Mouse (Mus musculus): Measurements from ENCODE around the gene Znhit2. TPM values are rescaled to one million over a fixed set of nuclear protein-coding genes. Genes with fewer than 3 reads are reported as not detected.

Gene Znhit2
- polyA plus RNA-seq (2016; fragmentation: Nextera tagmentation; extraction: Ambion mirVana), result 33.1 and 39.0 TPM in 2 replicates

DNA sequence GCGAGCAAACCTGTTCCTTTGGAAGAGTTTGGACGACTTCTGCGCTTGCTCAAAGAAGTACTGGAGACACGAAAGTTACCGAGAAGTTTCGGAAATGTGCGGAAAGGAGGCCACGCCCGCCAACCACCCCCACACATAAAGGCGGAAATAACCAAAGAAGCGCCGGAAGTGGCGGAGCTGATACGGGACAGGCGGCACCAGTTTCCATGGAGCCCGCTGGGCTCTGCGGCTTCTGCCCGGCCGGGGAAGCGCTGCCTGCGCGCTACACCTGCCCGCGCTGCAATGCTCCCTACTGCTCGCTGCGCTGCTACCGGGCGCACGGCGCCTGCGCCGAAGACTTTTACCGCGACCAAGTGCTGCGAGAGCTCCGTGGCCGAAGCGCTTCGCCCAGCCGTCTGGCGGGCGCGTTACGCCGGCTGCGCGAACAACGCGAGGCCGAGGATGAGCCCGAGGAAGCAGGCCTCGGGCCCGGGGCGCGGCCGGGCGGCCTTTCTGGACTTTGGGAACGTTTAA is at the start of gene Znhit2:
TSS of gene Znhit2 (plus strand) at position 172 of the 513 bp plus-strand sequence.
- peak within 1 kb of the TSS; percentile 91 for H3K4me3 ChIP-seq (replicated peaks)
- WGBS, result under 1% methylated on average over 58 of the region's 58 CpGs
- peak within 1 kb of the TSS; percentile 96 for H3K4me2 ChIP-seq
- H3K9ac ChIP-seq (replicated peaks), result peak within 1 kb of the TSS; percentile 94
- H3K27me3 ChIP-seq, result no peaks in the 10 kb centered on the region
- H3K9me3 ChIP-seq, result no peaks in the 10 kb centered on the region
- ATAC-seq (ENCODE audit: insufficient number of reproducible peaks, insufficient read depth, low FRiP score, low TSS enrichment, low read depth), result peak; percentile 53
- H3K27ac ChIP-seq, result peak within 1 kb of the TSS; percentile 92
- peaks cover 20% of the 10 kb centered on the region for H3K36me3 ChIP-seq
- H3K4me1 ChIP-seq (replicated peaks), result peaks cover 28% of the 10 kb centered on the region

DNA sequence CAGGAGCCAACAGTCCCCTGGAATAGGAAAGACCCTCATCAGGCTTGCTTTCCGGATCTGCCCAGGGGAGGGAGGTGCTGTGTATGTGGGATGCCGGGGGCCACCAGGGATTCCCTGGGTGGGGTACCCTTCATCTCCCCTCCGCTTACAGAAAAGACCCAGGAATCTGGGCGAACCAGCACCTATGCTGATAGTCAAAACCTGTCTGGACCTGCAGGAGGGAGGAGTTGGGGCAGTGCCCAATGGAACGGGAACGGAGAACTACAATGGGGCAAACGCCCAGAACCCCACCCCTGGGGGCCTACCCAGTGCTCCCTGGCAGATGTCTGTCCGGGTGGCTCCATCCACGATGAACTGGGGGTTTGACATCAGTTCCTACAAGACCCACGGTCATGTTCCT is 47.3 kb upstream of the Znhit2 start:
- no peak for ATAC-seq (ENCODE audit: insufficient number of reproducible peaks, insufficient read depth, low FRiP score, low TSS enrichment, low read depth)
- 0 out of 2 replicates have a peak overlapping the region, but pooled peaks have one; percentile 6 for H3K9ac ChIP-seq (replicated peaks)
- no peaks in the 10 kb centered on the region for H3K36me3 ChIP-seq
- 90% methylated on average over 10 of the region's 10 CpGs for WGBS
- peaks cover 34% of the 10 kb centered on the region for H3K27me3 ChIP-seq
- H3K4me2 ChIP-seq, result no peak overlapping the region
- H3K4me3 ChIP-seq (replicated peaks), result no peak overlapping the region
- H3K27ac ChIP-seq, result no peak overlapping the region
- H3K9me3 ChIP-seq, result no peaks in the 10 kb centered on the region
- peaks cover 6% of the 10 kb centered on the region for H3K4me1 ChIP-seq (replicated peaks)

DNA sequence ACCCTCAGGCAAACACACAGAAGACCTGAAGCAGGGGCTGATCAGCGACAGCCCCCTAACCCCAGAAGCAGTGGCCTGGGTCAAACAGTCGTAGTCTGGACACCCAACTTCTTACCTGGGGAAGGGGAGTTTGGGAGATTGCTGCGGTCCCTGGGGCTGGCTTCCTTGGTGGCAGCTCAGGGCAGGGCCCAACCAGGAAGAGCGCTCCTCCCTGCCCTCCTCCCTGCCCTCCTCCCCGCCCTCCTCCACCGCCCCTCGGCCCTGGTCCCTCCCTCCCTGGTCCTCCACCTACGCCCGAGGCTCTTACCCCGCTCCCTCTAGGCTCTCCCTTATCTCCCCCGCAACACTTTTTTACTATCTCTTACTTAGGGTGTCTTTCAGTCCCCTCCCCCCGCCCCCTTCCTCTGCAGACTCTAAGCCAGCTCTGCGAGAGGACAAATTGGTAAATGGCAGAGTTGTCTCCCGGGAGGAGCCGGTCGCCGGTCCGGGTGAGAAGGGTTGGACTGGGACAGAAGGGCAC is 45.9 kb upstream of the Znhit2 start:
- WGBS, result 2% methylated on average over 17 of the region's 18 CpGs
- H3K27ac ChIP-seq, result peak overlapping the region; percentile 67

DNA sequence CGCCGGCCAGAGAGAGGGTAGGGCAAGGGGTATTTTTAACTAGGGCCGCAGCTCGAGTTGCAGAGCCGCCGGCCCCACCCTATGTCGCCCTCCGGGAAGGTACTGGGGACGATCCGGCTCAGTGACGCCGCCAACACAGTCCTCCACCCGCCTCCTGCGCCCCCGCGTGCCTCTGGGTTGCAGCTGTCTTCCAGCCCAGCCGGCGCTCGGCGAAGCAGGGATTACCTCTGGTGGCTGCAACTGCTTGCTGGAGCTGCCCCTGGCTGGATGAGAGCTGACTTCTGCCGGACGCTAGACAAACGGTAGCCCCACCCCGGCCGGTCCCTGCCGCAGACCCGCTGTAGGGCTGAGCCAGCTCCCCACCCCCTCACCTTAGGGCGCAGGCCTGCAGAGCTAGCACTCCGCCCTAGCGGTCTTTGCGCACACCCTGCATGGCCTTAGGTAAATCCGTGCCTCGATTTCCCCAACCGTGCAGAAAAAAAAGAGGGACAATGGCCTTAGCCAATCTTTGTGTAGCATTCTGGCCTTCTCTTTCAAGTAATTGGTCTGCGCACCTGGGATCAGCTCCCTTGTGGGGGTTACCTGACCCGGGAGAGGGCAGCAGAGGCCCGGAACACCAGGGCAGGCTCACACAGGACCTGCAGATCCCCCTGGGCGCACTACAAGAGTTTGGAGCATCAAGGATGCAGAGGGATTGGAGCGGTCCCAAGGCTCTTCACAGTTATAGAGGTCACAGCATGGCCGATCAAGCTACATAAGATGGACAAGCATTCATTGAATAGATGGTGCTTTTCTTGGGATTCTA is 45.3 kb upstream of the Znhit2 start, which contains the start of gene Capn1:
TSS of gene Capn1 (minus strand) at position 387 of the 805 bp plus-strand sequence.
- 3% methylated on average over 40 of the region's 40 CpGs for WGBS
- peak within 1 kb of the TSS; percentile 67 for H3K27ac ChIP-seq
- peak; percentile 70 for ATAC-seq (ENCODE audit: insufficient number of reproducible peaks, insufficient read depth, low FRiP score, low TSS enrichment, low read depth)

More for the DNA sequence above, 45.9 kb upstream of the Znhit2 start:
- peak overlapping the region; percentile 90 for H3K4me2 ChIP-seq
- H3K4me3 ChIP-seq (replicated peaks), result peak overlapping the region; percentile 54
- peaks cover 6% of the 10 kb centered on the region for H3K4me1 ChIP-seq (replicated peaks)
- H3K9me3 ChIP-seq, result no peaks in the 10 kb centered on the region
- peak overlapping the region; percentile 66 for H3K9ac ChIP-seq (replicated peaks)
- no peaks in the 10 kb centered on the region for H3K36me3 ChIP-seq
- ATAC-seq (ENCODE audit: insufficient number of reproducible peaks, insufficient read depth, low FRiP score, low TSS enrichment, low read depth), result peak; percentile 69
- H3K27me3 ChIP-seq, result peaks cover 34% of the 10 kb centered on the region

DNA sequence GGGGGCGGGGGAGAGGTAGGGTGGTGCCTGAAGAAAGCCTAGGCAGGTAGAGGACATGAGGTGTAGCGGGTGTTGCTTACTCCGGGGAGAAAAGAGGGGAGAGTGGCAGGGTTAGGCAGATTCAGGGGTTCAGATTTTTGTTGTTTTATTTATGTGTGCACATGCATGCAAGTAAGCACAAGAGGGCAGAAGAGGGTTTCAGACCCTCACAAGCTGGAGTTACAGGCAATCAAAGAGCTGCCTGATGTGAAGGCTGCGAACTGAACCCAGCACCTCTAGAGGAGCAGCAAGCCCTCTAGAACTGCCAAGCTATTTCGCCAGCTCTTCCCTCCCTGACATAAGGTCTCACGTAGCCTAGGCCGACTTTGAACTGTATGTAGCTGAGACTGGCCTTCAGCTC is 44.5 kb upstream of the Znhit2 start:
- no peak for ATAC-seq (ENCODE audit: insufficient number of reproducible peaks, insufficient read depth, low FRiP score, low TSS enrichment, low read depth)
- peak overlapping the region; percentile 54; the same call in 1 of the 2 replicates for H3K4me3 ChIP-seq (replicated peaks)
- H3K4me2 ChIP-seq, result peak overlapping the region; percentile 90; the same call in 1 of the 2 replicates
- H3K27ac ChIP-seq, result no peak overlapping the region
- peaks cover 34% of the 10 kb centered on the region for H3K27me3 ChIP-seq
- 35% methylated on average over 7 of the region's 7 CpGs for WGBS
- no peaks in the 10 kb centered on the region for H3K36me3 ChIP-seq
- H3K9me3 ChIP-seq, result no peaks in the 10 kb centered on the region
- peaks cover 6% of the 10 kb centered on the region for H3K4me1 ChIP-seq (replicated peaks)
- H3K9ac ChIP-seq (replicated peaks), result no peak overlapping the region

More for the DNA sequence above, 45.3 kb upstream of the Znhit2 start, which contains the start of gene Capn1:
- H3K4me1 ChIP-seq (replicated peaks), result peaks cover 6% of the 10 kb centered on the region
- H3K9me3 ChIP-seq, result no peaks in the 10 kb centered on the region
- H3K9ac ChIP-seq (replicated peaks), result peak within 1 kb of the TSS; percentile 66
- H3K36me3 ChIP-seq, result no peaks in the 10 kb centered on the region
- peak within 1 kb of the TSS; percentile 54 for H3K4me3 ChIP-seq (replicated peaks)
- H3K27me3 ChIP-seq, result peaks cover 34% of the 10 kb centered on the region
- peak within 1 kb of the TSS; percentile 90 for H3K4me2 ChIP-seq

DNA sequence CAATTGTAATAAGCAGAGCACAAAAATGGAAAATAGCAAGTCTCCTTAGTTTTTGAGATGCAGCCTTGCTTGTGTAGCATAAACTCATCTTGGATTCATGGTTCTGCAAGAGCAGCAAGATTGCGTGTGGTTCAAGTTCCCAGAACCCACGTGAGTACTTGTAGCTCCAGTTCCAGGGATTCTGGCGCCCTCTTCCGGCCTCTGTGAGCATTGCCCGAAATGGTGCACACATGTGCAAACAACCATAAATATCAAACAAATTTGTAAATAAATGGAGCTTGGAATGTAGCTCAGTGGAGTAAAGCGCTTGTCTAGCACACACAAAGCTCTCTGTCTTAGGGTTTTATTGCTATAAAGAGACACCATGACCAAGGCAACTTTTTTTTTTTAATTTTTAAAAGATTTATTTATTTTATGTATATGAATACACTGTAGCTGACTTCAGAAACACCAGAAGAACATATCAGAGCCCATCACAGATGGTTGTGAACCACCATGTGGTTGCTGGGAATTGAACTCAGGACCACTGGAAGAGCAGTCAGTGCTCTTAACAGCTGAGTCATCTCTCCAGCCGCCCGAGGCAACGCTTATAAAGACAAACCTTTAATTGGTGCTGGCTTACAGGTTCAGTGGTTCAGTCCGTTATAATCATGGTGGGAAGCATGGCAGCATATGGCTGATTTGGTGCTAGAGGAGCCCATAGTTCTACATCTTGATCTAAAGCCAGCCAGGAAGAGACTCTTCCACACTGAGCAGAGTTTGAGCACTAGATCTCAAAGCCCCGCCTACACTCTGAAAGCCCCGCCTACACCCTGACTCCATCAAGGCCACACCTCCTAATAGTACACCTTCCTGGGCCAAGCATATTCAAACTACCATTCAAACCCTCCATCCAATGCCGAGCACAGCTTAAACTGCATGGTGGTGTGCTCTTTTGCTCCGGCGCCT is 42.6 kb upstream of the Znhit2 start:
- Histone ChIP-seq H3K9ac (replicated peaks) (no peak overlapping the region), H3K4me3 (replicated peaks) (no peak overlapping the region), H3K9me3 (no peaks in the 10 kb centered on the region), H3K36me3 (no peaks in the 10 kb centered on the region), H3K27me3 (peaks cover 35% of the 10 kb centered on the region), H3K4me2 (no peak overlapping the region), H3K27ac (no peak overlapping the region), H3K4me1 (replicated peaks) (peaks cover 6% of the 10 kb centered on the region)
- 31% methylated on average over 15 of the region's 15 CpGs for WGBS
- no peak for ATAC-seq (ENCODE audit: insufficient number of reproducible peaks, insufficient read depth, low FRiP score, low TSS enrichment, low read depth)

DNA sequence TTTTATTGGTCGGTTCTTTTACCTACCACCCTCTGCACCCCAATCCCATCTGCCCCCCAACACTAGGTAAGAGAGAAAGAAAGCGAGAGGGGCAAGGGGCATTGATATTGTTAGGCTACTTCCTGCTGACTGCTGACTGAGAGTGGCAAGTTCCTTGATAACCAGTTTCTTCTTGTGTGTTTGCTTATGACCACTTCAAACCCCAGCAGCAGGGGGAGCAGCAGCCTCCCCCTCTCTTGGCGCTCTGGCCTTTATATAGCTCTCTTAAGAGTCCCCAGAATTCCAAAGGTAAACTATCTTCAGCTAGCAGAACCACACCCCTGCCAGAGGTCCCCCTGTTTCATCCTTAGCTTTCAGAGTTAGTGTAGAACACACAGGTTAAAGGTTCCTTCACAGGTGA is 40.7 kb upstream of the Znhit2 start:
- no peak for ATAC-seq (ENCODE audit: insufficient number of reproducible peaks, insufficient read depth, low FRiP score, low TSS enrichment, low read depth)
- Histone ChIP-seq H3K9ac (replicated peaks) (no peak overlapping the region), H3K4me3 (replicated peaks) (no peak overlapping the region), H3K4me1 (replicated peaks) (peaks cover 6% of the 10 kb centered on the region), H3K27ac (no peak overlapping the region), H3K36me3 (no peaks in the 10 kb centered on the region), H3K9me3 (no peaks in the 10 kb centered on the region), H3K4me2 (no peak overlapping the region), H3K27me3 (peaks cover 23% of the 10 kb centered on the region)
- 54% methylated on average over 3 of the region's 3 CpGs for WGBS

DNA sequence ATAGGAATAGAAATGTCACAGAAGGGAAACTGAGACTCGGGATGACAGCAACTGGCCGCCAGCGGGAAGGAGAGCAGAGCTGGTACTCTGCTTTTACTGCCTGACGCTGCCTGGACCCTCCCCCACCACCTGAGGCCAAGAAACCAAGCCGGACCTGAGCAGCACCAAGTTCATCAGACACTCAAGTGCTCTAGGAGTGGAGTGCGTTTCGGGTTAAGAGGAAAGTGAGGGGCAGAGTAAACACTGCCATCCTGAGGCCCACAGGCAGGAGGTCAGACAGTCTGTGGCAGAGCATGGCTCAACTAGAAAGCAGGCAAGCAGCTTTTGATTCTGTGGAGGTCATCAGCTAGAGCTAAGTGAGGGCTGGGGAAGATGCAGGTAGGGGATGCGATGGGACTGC is 37.9 kb upstream of the Znhit2 start:
- H3K9ac ChIP-seq (replicated peaks), result no peak overlapping the region
- no peaks in the 10 kb centered on the region for H3K9me3 ChIP-seq
- H3K27me3 ChIP-seq, result 0 out of 2 replicates have a peak, but pooled peaks cover 4% of the 10 kb centered on the region
- H3K4me1 ChIP-seq (replicated peaks), result no peaks in the 10 kb centered on the region
- WGBS, result 67% methylated on average over 8 of the region's 8 CpGs
- no peak overlapping the region for H3K4me3 ChIP-seq (replicated peaks)
- ATAC-seq (ENCODE audit: insufficient number of reproducible peaks, insufficient read depth, low FRiP score, low TSS enrichment, low read depth), result no peak
- H3K27ac ChIP-seq, result no peak overlapping the region
- no peaks in the 10 kb centered on the region for H3K36me3 ChIP-seq
- no peak overlapping the region for H3K4me2 ChIP-seq

DNA sequence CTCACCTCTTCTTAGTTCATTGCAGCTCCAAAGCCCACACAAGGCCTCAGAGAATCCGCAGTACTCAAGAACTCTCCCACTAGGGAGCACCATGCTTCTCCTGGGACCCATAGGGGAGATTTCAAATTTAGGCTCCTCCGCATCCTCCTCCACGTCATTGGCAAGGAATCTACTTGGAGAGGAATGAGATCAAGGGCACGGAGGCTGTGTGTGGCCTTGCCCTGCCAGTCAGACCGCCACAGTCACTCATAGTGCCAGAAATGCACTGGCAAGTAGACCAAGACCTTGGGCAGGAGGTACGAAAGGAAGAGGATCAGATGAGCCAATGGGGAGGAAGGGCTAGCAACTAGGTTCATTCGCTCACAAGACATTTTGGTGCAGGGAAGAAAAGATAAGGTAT is 37.1 kb upstream of the Znhit2 start:
- 78% methylated on average over 7 of the region's 7 CpGs for WGBS
- Histone ChIP-seq H3K4me1 (replicated peaks) (no peaks in the 10 kb centered on the region), H3K27me3 (0 out of 2 replicates have a peak, but pooled peaks cover 4% of the 10 kb centered on the region), H3K36me3 (no peaks in the 10 kb centered on the region), H3K9me3 (no peaks in the 10 kb centered on the region), H3K4me2 (no peak overlapping the region), H3K4me3 (replicated peaks) (no peak overlapping the region), H3K27ac (no peak overlapping the region), H3K9ac (replicated peaks) (no peak overlapping the region)
- no peak for ATAC-seq (ENCODE audit: insufficient number of reproducible peaks, insufficient read depth, low FRiP score, low TSS enrichment, low read depth)

DNA sequence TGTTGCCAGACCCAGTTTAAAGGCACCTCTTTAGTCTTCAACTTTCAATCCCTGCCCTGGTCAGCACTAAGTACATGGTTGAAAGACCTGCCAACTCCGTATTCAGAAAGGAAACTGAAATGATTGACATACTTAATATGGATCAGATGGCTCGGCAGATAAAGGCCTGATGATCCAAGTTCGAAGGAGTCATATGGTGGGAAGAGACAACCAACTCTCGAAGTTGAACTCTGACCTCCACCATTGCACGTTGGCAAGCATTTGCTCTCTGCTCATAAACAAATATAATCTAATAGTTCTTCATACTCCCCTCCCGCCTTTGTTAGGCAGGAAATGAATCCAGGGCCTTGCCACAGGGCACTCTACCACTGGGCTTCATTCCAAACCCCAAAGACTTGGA is 32.0 kb upstream of the Znhit2 start:
- 85% methylated on average over 6 of the region's 6 CpGs for WGBS

More for the DNA sequence above, 32.0 kb upstream of the Znhit2 start:
- no peak overlapping the region for H3K4me2 ChIP-seq
- no peak for ATAC-seq (ENCODE audit: insufficient number of reproducible peaks, insufficient read depth, low FRiP score, low TSS enrichment, low read depth)
- no peaks in the 10 kb centered on the region for H3K9me3 ChIP-seq
- H3K27ac ChIP-seq, result no peak overlapping the region
- no peaks in the 10 kb centered on the region for H3K4me1 ChIP-seq (replicated peaks)
- no peaks in the 10 kb centered on the region for H3K36me3 ChIP-seq
- H3K9ac ChIP-seq (replicated peaks), result no peak overlapping the region
- H3K4me3 ChIP-seq (replicated peaks), result no peak overlapping the region
- H3K27me3 ChIP-seq, result no peaks in the 10 kb centered on the region

All from limb, embryonic 12.5 days (tissue).